Mouse (Mus musculus) liver, embryonic 11.5 days (tissue): ENCODE data around the gene Phlda2. TPM values are rescaled to one million over a fixed set of nuclear protein-coding genes. Genes with fewer than 3 reads are reported as not detected.
"Not testable (repeated sequence)": the region's sequence is repeated elsewhere in the genome, so short reads cannot be mapped to it uniquely, and the experiment has no call there.

ENCODE experiments used
- ATAC-seq: fragments of 200-750 bp; cut with Nextera tagmentation; replicated peaks from 2 replicates; pipeline ENCODE4 v1.8.0; 2017; ENCODE audit warnings: moderate number of reproducible peaks, mild to moderate bottlenecking, moderate TSS enrichment, moderate library complexity; ENCODE audit not compliant: low FRiP score
- DNase-seq: peaks from one replicate; pipeline ENCODE4 v3.0.0-alpha.2; 2017; ENCODE audit warnings: low spot score
- H3K27ac ChIP-seq: fragments of 300-500 bp; sonication (generic); 2 replicates; pipeline ENCODE4 v1.5.1; 2014; ENCODE audit warnings: mild to moderate bottlenecking, low read depth, low read length, control low read depth
- H3K27me3 ChIP-seq: fragments of 300-500 bp; sonication (generic); replicated peaks from 2 replicates; pipeline ENCODE4 v1.6.1; 2014; ENCODE audit warnings: low read length, mixed read lengths; ENCODE audit not compliant: control insufficient read depth, insufficient read depth
- H3K36me3 ChIP-seq: fragments of 300-500 bp; sonication (generic); 2 replicates; pipeline ENCODE4 v1.6.1; 2014; ENCODE audit warnings: mild to moderate bottlenecking, low read length, moderate library complexity, mixed read lengths; ENCODE audit not compliant: control insufficient read depth, insufficient read depth
- H3K4me1 ChIP-seq: fragments of 300-500 bp; sonication (generic); replicated peaks from 2 replicates; pipeline ENCODE4 v1.6.1; 2014; ENCODE audit warnings: low read length, mixed read lengths; ENCODE audit not compliant: control insufficient read depth, insufficient read depth
- H3K4me2 ChIP-seq: fragments of 300-500 bp; sonication (generic); 2 replicates; pipeline ENCODE4 v1.6.1; 2014; ENCODE audit warnings: mild to moderate bottlenecking, control low read depth, moderate library complexity
- H3K4me3 ChIP-seq: fragments of 300-500 bp; sonication (generic); 2 replicates; pipeline ENCODE4 v1.5.1; 2014; ENCODE audit warnings: low read depth, low read length, control low read depth
- H3K9ac ChIP-seq: fragments of 300-500 bp; sonication (generic); 2 replicates; pipeline ENCODE4 v1.6.1; 2014; ENCODE audit warnings: low read depth, low read length, control low read depth
- H3K9me3 ChIP-seq: fragments of 300-500 bp; sonication (generic); 2 replicates; pipeline ENCODE4 v1.6.1; 2016; ENCODE audit warnings: low read length, inconsistent platforms, mixed read lengths; ENCODE audit not compliant: control insufficient read depth
- WGBS: fragments of 180-500 bp; shearing (Covaris S2); extraction: QIAGEN DNeasy Blood & Tissue Kit; methylation state at CpG from one replicate; pipeline ENCODE4 v1.1.7; 2014; 5-methylcytosine and 5-hydroxymethylcytosine counted together
- polyA plus RNA-seq: library from polyadenylated mRNA; unstranded; fragments of >200 nt; fragmentation: Nextera tagmentation; extraction: Ambion mirVana; gene quantifications from 2 replicates; pipeline ENCODE4 v1.2.1, GENCODE M21; 2014

Gene Phlda2
- polyA plus RNA-seq: 11.9 and 16.4 TPM in 2 replicates

DNA sequence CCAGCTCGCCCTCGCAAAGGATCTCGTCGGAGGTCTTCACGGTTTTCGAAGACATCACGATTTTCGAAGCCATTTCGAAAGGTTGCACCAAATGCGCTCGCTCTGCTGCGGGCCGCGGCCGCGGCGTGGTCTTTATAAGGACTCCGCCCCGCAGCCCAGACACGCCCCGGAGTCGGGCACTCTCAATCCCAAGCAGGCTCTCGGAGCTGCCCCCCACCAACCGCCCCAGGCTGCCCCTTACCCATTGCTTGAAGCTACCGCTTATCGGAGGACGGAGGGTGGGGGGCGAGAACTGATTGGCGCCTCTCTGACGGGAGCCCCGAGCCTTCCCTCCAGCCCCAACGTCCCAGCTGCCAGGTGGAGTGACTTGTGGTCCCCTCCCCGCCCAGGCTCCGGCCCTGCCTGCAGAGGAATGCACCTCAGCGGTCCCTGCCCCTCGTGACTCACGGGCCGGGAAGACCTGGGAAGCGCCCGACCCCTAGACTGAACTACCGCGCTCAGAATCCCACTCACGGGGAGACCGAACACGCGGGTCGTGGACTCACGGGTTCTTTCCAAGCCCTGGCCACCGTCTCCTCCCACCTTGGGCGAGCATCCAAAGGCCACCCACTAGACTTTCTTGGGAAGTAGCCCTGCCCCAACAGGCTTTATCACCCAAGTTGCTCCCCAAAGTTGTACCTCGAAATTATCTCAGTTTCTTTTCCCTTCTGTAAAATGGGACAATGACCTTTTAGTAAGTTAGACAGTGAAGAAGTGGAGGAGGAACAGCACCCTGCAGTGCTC is at the start of gene Phlda2:
Phlda2 (minus strand) TSS at position 733 of the 783 bp plus-strand sequence.
- peak within 1 kb of the TSS; percentile 49 for H3K4me3 ChIP-seq
- peak; percentile 63 for DNase-seq
- no peaks in the 10 kb centered on the region for H3K36me3 ChIP-seq
- H3K9me3 ChIP-seq: no peaks in the 10 kb centered on the region
- 3% methylated on average over 51 of the region's 51 CpGs for WGBS
- H3K9ac ChIP-seq: 0 out of 2 replicates have a peak within 1 kb of the TSS, but pooled peaks have one; percentile 27
- H3K4me2 ChIP-seq: peak within 1 kb of the TSS; percentile 73
- ATAC-seq: no peak
- peaks cover 57% of the 10 kb centered on the region for H3K27me3 ChIP-seq
- H3K4me1 ChIP-seq: 0 out of 2 replicates have a peak, but pooled peaks cover 7% of the 10 kb centered on the region
- no peak within 1 kb of the TSS for H3K27ac ChIP-seq

DNA sequence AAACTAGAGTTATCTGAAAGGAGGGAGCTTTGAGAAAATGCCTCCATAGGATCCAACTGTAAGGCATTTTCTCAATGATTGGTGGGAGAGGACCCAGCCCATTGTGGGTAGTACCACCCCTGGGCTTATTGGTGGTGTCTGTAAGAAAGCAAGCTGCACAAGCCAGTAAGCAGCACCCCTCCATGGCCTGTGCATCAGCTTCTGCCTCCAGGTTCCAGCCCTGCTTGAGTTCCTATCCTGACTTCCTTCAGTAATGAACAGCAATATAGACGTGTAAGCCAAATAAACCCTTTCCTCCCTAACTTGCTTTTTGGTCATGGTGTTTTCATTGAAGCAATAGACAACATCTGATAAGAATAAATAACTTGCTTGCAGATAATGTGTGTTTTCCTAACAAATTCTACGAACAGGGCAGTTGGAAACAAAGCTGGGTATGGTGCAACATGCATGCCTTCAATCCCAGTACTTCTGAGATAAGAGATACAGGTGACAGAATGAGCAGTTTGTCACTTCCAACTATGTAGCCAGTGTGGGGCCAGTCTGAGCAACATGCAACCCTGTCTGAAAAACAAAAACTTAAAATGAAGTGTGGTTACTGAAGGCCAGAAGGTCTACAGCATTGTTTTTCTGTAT is 46.8 kb upstream of the Phlda2 start:
- Histone ChIP-seq H3K27me3 (no peaks in the 10 kb centered on the region), H3K4me2 (peak overlapping the region; percentile 75), H3K27ac (peak overlapping the region; percentile 85), H3K9me3 (no peaks in the 10 kb centered on the region), H3K4me1 (peaks cover 16% of the 10 kb centered on the region), H3K4me3 (peak overlapping the region; percentile 95), H3K36me3 (peaks cover 2% of the 10 kb centered on the region; the same call in 1 of the 2 replicates), H3K9ac (peak overlapping the region; percentile 73)
- DNase-seq (no peak), ATAC-seq (peak; percentile 29)
- 17% methylated on average over 2 of the region's 2 CpGs for WGBS

GRCm38 (mm10) chr7:143548976-143549457 is 46.1 kb upstream of the Phlda2 start, which contains the start of gene Nap1l4:
TSS of gene Nap1l4 (minus strand) at chr7:143549106.
- Histone ChIP-seq H3K36me3 (no peaks in the 10 kb centered on the region; the same call in 1 of the 2 replicates), H3K9me3 (no peaks in the 10 kb centered on the region), H3K4me3 (peak within 1 kb of the TSS; percentile 95), H3K9ac (peak within 1 kb of the TSS; percentile 97), H3K4me1 (peaks cover 17% of the 10 kb centered on the region), H3K4me2 (peak within 1 kb of the TSS; percentile 75), H3K27me3 (no peaks in the 10 kb centered on the region), H3K27ac (peak within 1 kb of the TSS; percentile 85)
- ATAC-seq (peak; percentile 98), DNase-seq (peak; percentile 99)
- under 1% methylated on average over 38 of the region's 43 CpGs for WGBS

- ATAC-seq (peak; percentile 79), DNase-seq (no peak)
- no peaks in the 10 kb centered on the region for H3K9me3 ChIP-seq
- H3K4me2 ChIP-seq: peak overlapping the region; percentile 73
- H3K27ac ChIP-seq: peak overlapping the region; percentile 85
- H3K9ac ChIP-seq: peak overlapping the region; percentile 97
- H3K4me1 ChIP-seq: peaks cover 19% of the 10 kb centered on the region
- H3K4me3 ChIP-seq: peak overlapping the region; percentile 95
- WGBS: under 1% methylated on average over 56 of the region's 63 CpGs
- H3K36me3 ChIP-seq: no peaks in the 10 kb centered on the region; the same call in 1 of the 2 replicates
- H3K27me3 ChIP-seq: no peaks in the 10 kb centered on the region
These were observed 45.4 kb upstream of the Phlda2 start for GRCm38 (mm10) chr7:143548231-143548961.

GRCm38 (mm10) chr7:143546554-143546953 is 43.6 kb upstream of the Phlda2 start:
- Histone ChIP-seq H3K27ac (no peak overlapping the region), H3K27me3 (no peaks in the 10 kb centered on the region), H3K4me2 (peak overlapping the region; percentile 13; the same call in 1 of the 2 replicates), H3K4me1 (peaks cover 19% of the 10 kb centered on the region), H3K4me3 (no peak overlapping the region), H3K9ac (no peak overlapping the region), H3K36me3 (no peaks in the 10 kb centered on the region; the same call in 1 of the 2 replicates), H3K9me3 (no peaks in the 10 kb centered on the region)
- no peak for ATAC-seq
- DNase-seq: no peak
- 65% methylated on average over 2 of the region's 2 CpGs for WGBS

DNA sequence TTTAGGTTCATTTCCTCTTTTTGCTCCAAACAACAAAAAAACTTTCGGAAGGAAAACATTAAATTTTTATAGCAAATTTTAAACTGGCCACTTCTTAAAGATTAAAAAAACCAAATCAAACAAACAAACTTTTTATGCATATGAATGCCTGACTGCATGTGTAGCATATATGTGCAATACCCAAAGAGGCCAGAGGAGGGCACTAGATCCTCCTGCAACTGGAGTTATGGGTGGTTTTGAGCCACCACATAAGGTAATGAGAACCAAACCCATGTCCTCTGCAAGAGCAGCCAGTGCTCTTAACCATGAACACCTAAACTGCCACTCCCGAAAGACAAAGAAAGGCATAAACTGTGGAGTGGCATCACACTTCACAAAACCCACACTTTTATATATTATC is 41.4 kb upstream of the Phlda2 start:
- H3K27ac ChIP-seq: no peak overlapping the region
- H3K4me3 ChIP-seq: no peak overlapping the region
- H3K4me1 ChIP-seq: peaks cover 22% of the 10 kb centered on the region
- no peaks in the 10 kb centered on the region for H3K27me3 ChIP-seq
- ATAC-seq: no peak
- WGBS: 85% methylated on average over 2 of the region's 2 CpGs
- H3K36me3 ChIP-seq: peaks cover 3% of the 10 kb centered on the region; the same call in 1 of the 2 replicates
- no peak for DNase-seq
- no peaks in the 10 kb centered on the region for H3K9me3 ChIP-seq
- H3K4me2 ChIP-seq: no peak overlapping the region
- no peak overlapping the region for H3K9ac ChIP-seq

DNA sequence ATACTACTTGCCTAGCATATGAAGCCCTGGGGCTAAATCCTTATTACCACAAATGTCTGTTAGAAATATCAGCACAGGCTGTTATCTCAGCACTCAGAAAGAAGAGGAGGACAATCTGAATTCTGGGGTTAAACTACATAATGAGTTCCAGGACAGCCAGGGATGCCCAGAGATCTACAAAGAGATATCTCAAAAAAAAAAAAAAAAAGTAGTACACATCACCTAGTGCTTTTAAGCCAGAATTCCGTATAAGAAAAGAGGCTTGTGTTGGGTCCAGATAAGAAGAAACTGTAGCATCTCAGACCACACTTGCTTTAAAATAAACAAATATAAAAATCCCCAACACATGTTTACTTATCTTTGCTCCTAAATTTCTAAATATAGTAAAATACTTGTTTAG is 35.7 kb upstream of the Phlda2 start:
- H3K36me3 ChIP-seq: peaks cover 37% of the 10 kb centered on the region
- DNase-seq (no peak), ATAC-seq (no peak)
- no peaks in the 10 kb centered on the region for H3K9me3 ChIP-seq
- H3K27ac ChIP-seq: no peak overlapping the region
- 49% methylated on average over 1 of the region's 1 CpGs for WGBS
- no peak overlapping the region for H3K9ac ChIP-seq
- peaks cover 9% of the 10 kb centered on the region for H3K4me1 ChIP-seq
- no peaks in the 10 kb centered on the region for H3K27me3 ChIP-seq
- H3K4me3 ChIP-seq: no peak overlapping the region
- H3K4me2 ChIP-seq: no peak overlapping the region

DNA sequence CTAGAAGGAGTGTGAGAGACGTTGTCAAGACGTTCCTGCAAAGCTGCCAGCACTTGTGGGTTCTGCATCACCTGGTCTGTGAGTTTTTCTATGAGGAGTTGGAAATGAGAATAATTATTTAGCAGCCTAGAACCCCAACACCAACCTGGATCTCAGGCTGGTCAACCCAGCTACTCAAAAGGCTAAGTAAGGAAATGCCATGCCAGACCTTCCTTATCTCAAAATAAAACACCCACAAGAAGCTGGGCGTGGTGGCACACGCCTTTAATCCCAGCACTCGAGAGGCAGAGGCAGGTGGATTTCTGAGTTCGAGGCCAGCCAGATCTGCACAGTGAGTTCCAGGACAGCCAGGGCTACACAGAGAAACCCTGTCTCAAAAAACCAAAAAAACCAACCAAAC is 35.3 kb upstream of the Phlda2 start:
- DNase-seq, H3K9ac ChIP-seq, H3K27me3 ChIP-seq, ATAC-seq, H3K4me3 ChIP-seq, H3K27ac ChIP-seq, H3K4me2 ChIP-seq, H3K9me3 ChIP-seq: not testable (repeated sequence)
- Histone ChIP-seq H3K36me3 (peaks cover 39% of the 10 kb centered on the region), H3K4me1 (peaks cover 11% of the 10 kb centered on the region)
- 69% methylated on average over 6 of the region's 6 CpGs for WGBS
